Mouse (Mus musculus) stomach, embryonic 15.5 days (tissue): Measurements from ENCODE around the gene Ddx55. TPM values are rescaled to one million over a fixed set of nuclear protein-coding genes. Genes with fewer than 3 reads are reported as not detected.
A peak's percentile ranks its signal among the peaks of the same experiment; 100 is the strongest.

Source experiments
- ATAC-seq: fragments of 200-750 bp; cut with Nextera tagmentation; 2 replicates; pipeline ENCODE4 v1.8.0; 2017; ENCODE audit warnings: low read depth, moderate number of reproducible peaks, moderate TSS enrichment; ENCODE audit not compliant: insufficient read depth, low FRiP score
- H3K27ac ChIP-seq: fragments of 300-500 bp; sonication (generic); 2 replicates; pipeline ENCODE4 v1.5.1; 2015; ENCODE audit warnings: mild to moderate bottlenecking, inconsistent platforms
- H3K27me3 ChIP-seq: fragments of 300-500 bp; sonication (generic); replicated peaks from 2 replicates; pipeline ENCODE4 v1.6.1; 2015; ENCODE audit warnings: inconsistent platforms
- H3K36me3 ChIP-seq: fragments of 300-500 bp; sonication (generic); 2 replicates; pipeline ENCODE4 v1.6.1; 2015; ENCODE audit warnings: inconsistent platforms
- H3K4me1 ChIP-seq: fragments of 300-500 bp; sonication (generic); 2 replicates; pipeline ENCODE4 v1.6.1; 2015; ENCODE audit warnings: inconsistent platforms
- H3K4me2 ChIP-seq: fragments of 300-500 bp; sonication (generic); 2 replicates; pipeline ENCODE4 v1.6.1; 2015; ENCODE audit warnings: mild to moderate bottlenecking, inconsistent platforms
- H3K4me3 ChIP-seq: fragments of 300-500 bp; sonication (generic); replicated peaks from 2 replicates; pipeline ENCODE4 v1.5.1; 2015; ENCODE audit warnings: inconsistent platforms
- H3K9ac ChIP-seq: fragments of 300-500 bp; sonication (generic); 2 replicates; pipeline ENCODE4 v1.6.1; 2015; ENCODE audit warnings: inconsistent platforms
- H3K9me3 ChIP-seq: fragments of 300-500 bp; sonication (generic); 2 replicates; pipeline ENCODE4 v1.6.1; 2016; ENCODE audit warnings: inconsistent platforms
- WGBS: fragments of 180-500 bp; shearing (Covaris S2); methylation state at CpG from one replicate; pipeline ENCODE4 v1.1.7; 2015; 5-methylcytosine and 5-hydroxymethylcytosine counted together
- polyA plus RNA-seq: library from polyadenylated mRNA; unstranded; fragments of >200 nt; fragmentation: Nextera tagmentation; extraction: Ambion mirVana; gene quantifications from 2 replicates; pipeline ENCODE4 v1.2.1, GENCODE M21; 2015

Gene Ddx55
- polyA plus RNA-seq, result 14.1 and 17.1 TPM in 2 replicates

GRCm38 (mm10) chr5:124552558-124553307, at the start of gene Ddx55:
Gene Ddx55, plus strand, starts transcription at chr5:124552864.
- H3K9ac ChIP-seq, result peak within 1 kb of the TSS; percentile 61
- H3K27ac ChIP-seq, result peak within 1 kb of the TSS; percentile 86
- peak within 1 kb of the TSS; percentile 93 for H3K4me3 ChIP-seq
- peak within 1 kb of the TSS; percentile 79 for H3K4me2 ChIP-seq
- H3K27me3 ChIP-seq, result no peaks in the 10 kb centered on the region
- H3K4me1 ChIP-seq, result peaks cover 12% of the 10 kb centered on the region
- WGBS, result under 1% methylated on average over 66 of the region's 66 CpGs
- ATAC-seq, result peak; percentile 84
- no peaks in the 10 kb centered on the region for H3K9me3 ChIP-seq
- peaks cover 25% of the 10 kb centered on the region for H3K36me3 ChIP-seq

GRCm38 (mm10) chr5:124503742-124504141, 48.9 kb upstream of the Ddx55 start:
- no peak overlapping the region for H3K4me3 ChIP-seq
- no peaks in the 10 kb centered on the region for H3K4me1 ChIP-seq
- 68% methylated on average over 14 of the region's 14 CpGs for WGBS
- no peaks in the 10 kb centered on the region for H3K9me3 ChIP-seq
- no peak overlapping the region for H3K27ac ChIP-seq
- no peak overlapping the region for H3K9ac ChIP-seq
- H3K36me3 ChIP-seq, result peaks cover 11% of the 10 kb centered on the region
- ATAC-seq, result no peak
- no peak overlapping the region for H3K4me2 ChIP-seq
- H3K27me3 ChIP-seq, result no peaks in the 10 kb centered on the region

GRCm38 (mm10) chr5:124505235-124505634, 47.4 kb upstream of the Ddx55 start:
- no peaks in the 10 kb centered on the region for H3K27me3 ChIP-seq
- H3K27ac ChIP-seq, result no peak overlapping the region
- H3K4me1 ChIP-seq, result peaks cover 4% of the 10 kb centered on the region; the same call in 1 of the 2 replicates
- 67% methylated on average over 4 of the region's 4 CpGs for WGBS
- no peaks in the 10 kb centered on the region for H3K9me3 ChIP-seq
- ATAC-seq, result no peak
- peaks cover 11% of the 10 kb centered on the region for H3K36me3 ChIP-seq
- no peak overlapping the region for H3K9ac ChIP-seq
- no peak overlapping the region for H3K4me2 ChIP-seq
- H3K4me3 ChIP-seq, result no peak overlapping the region

- no peak overlapping the region for H3K27ac ChIP-seq
- H3K36me3 ChIP-seq, result peaks cover 7% of the 10 kb centered on the region; the same call in 1 of the 2 replicates
- H3K27me3 ChIP-seq, result no peaks in the 10 kb centered on the region
- H3K9me3 ChIP-seq, result no peaks in the 10 kb centered on the region
- no peak overlapping the region for H3K9ac ChIP-seq
- WGBS, result 30% methylated on average over 10 of the region's 10 CpGs
- H3K4me1 ChIP-seq, result peaks cover 4% of the 10 kb centered on the region; the same call in 1 of the 2 replicates
- 0 out of 2 replicates have a peak, but pooled peaks have one; percentile 21 for ATAC-seq
- no peak overlapping the region for H3K4me3 ChIP-seq
- no peak overlapping the region for H3K4me2 ChIP-seq
These were observed 45.8 kb upstream of the Ddx55 start for GRCm38 (mm10) chr5:124506731-124507359.

GRCm38 (mm10) chr5:124509200-124509599, 43.5 kb upstream of the Ddx55 start:
- H3K4me3 ChIP-seq, result no peak overlapping the region
- H3K27ac ChIP-seq, result no peak overlapping the region
- peak; percentile 48; the same call in 1 of the 2 replicates for ATAC-seq
- no peaks in the 10 kb centered on the region for H3K27me3 ChIP-seq
- H3K36me3 ChIP-seq, result peaks cover 15% of the 10 kb centered on the region; the same call in 1 of the 2 replicates
- H3K9ac ChIP-seq, result no peak overlapping the region
- H3K9me3 ChIP-seq, result no peaks in the 10 kb centered on the region
- peaks cover 4% of the 10 kb centered on the region; the same call in 1 of the 2 replicates for H3K4me1 ChIP-seq
- H3K4me2 ChIP-seq, result no peak overlapping the region
- 81% methylated on average over 6 of the region's 6 CpGs for WGBS

- peak; percentile 20; the same call in 1 of the 2 replicates for ATAC-seq
These were observed 42.9 kb upstream of the Ddx55 start for GRCm38 (mm10) chr5:124509742-124510237.

GRCm38 (mm10) chr5:124510536-124511050, 42.1 kb upstream of the Ddx55 start:
- no peak for ATAC-seq
- 83% methylated on average over 10 of the region's 10 CpGs for WGBS
- Histone ChIP-seq H3K27ac (no peak overlapping the region), H3K4me2 (no peak overlapping the region), H3K4me1 (peaks cover 4% of the 10 kb centered on the region; the same call in 1 of the 2 replicates), H3K9me3 (no peaks in the 10 kb centered on the region), H3K36me3 (peaks cover 19% of the 10 kb centered on the region; the same call in 1 of the 2 replicates), H3K27me3 (no peaks in the 10 kb centered on the region), H3K9ac (no peak overlapping the region), H3K4me3 (no peak overlapping the region)

More at GRCm38 (mm10) chr5:124509742-124510237, 42.9 kb upstream of the Ddx55 start:
- WGBS, result 63% methylated on average over 12 of the region's 12 CpGs
- Histone ChIP-seq H3K4me3 (no peak overlapping the region), H3K36me3 (peaks cover 19% of the 10 kb centered on the region; the same call in 1 of the 2 replicates), H3K4me1 (peaks cover 4% of the 10 kb centered on the region; the same call in 1 of the 2 replicates), H3K4me2 (no peak overlapping the region), H3K27ac (no peak overlapping the region), H3K9ac (no peak overlapping the region), H3K27me3 (no peaks in the 10 kb centered on the region), H3K9me3 (no peaks in the 10 kb centered on the region)

GRCm38 (mm10) chr5:124515789-124516188, 36.9 kb upstream of the Ddx55 start:
- no peak overlapping the region for H3K4me2 ChIP-seq
- H3K27ac ChIP-seq, result no peak overlapping the region
- H3K27me3 ChIP-seq, result no peaks in the 10 kb centered on the region
- H3K4me1 ChIP-seq, result no peaks in the 10 kb centered on the region
- 78% methylated on average over 5 of the region's 5 CpGs for WGBS
- no peaks in the 10 kb centered on the region for H3K9me3 ChIP-seq
- no peak overlapping the region for H3K9ac ChIP-seq
- no peak for ATAC-seq
- no peak overlapping the region for H3K4me3 ChIP-seq
- H3K36me3 ChIP-seq, result peaks cover 16% of the 10 kb centered on the region

GRCm38 (mm10) chr5:124518648-124519047, 34.0 kb upstream of the Ddx55 start:
- H3K27me3 ChIP-seq, result no peaks in the 10 kb centered on the region
- H3K27ac ChIP-seq, result no peak overlapping the region
- 91% methylated on average over 10 of the region's 10 CpGs for WGBS
- H3K4me1 ChIP-seq, result no peaks in the 10 kb centered on the region
- H3K9me3 ChIP-seq, result no peaks in the 10 kb centered on the region
- H3K4me3 ChIP-seq, result no peak overlapping the region
- ATAC-seq, result no peak
- H3K36me3 ChIP-seq, result peaks cover 13% of the 10 kb centered on the region
- H3K9ac ChIP-seq, result no peak overlapping the region
- no peak overlapping the region for H3K4me2 ChIP-seq

- 88% methylated on average over 4 of the region's 4 CpGs for WGBS
- Histone ChIP-seq H3K4me1 (no peaks in the 10 kb centered on the region), H3K4me3 (no peak overlapping the region), H3K27me3 (no peaks in the 10 kb centered on the region), H3K9ac (no peak overlapping the region), H3K36me3 (peaks cover 6% of the 10 kb centered on the region), H3K9me3 (no peaks in the 10 kb centered on the region), H3K4me2 (no peak overlapping the region), H3K27ac (no peak overlapping the region)
- ATAC-seq, result no peak
These were observed 31.1 kb upstream of the Ddx55 start for GRCm38 (mm10) chr5:124521588-124521987.

- H3K27ac ChIP-seq, result no peak overlapping the region
- no peak overlapping the region for H3K4me2 ChIP-seq
- no peak overlapping the region for H3K9ac ChIP-seq
- ATAC-seq, result no peak
- no peak overlapping the region for H3K4me3 ChIP-seq
- 0 out of 2 replicates have a peak, but pooled peaks cover under 1% of the 10 kb centered on the region for H3K4me1 ChIP-seq
- no peaks in the 10 kb centered on the region for H3K9me3 ChIP-seq
- WGBS, result 93% methylated on average over 8 of the region's 8 CpGs
- peaks cover 6% of the 10 kb centered on the region for H3K36me3 ChIP-seq
- no peaks in the 10 kb centered on the region for H3K27me3 ChIP-seq
These were observed 29.6 kb upstream of the Ddx55 start for GRCm38 (mm10) chr5:124523032-124523431.
